Mouse (Mus musculus): ENCODE results near the gene Ear10. TPM values are rescaled to one million over a fixed set of nuclear protein-coding genes. Genes with fewer than 3 reads are reported as not detected.

The Ear10 gene
- polyA plus RNA-seq, 1 experiment from 2014 or later, result not detected

Other genes starting within 250 kb of the Ear10 start
- not detected in 2 replicates for gene Gm8165, start 246.4 kb downstream of the Ear10 start, polyA plus RNA-seq (2015; fragmentation: Nextera tagmentation; extraction: Ambion mirVana)
- gene Gm7324, start 225.7 kb downstream of the Ear10 start, polyA plus RNA-seq (2015; fragmentation: Nextera tagmentation; extraction: Ambion mirVana), result 0.91 and 1.2 TPM in 2 replicates
- not detected in 2 replicates for gene Gm16506, start 196.1 kb downstream of the Ear10 start, polyA plus RNA-seq (2015; fragmentation: Nextera tagmentation; extraction: Ambion mirVana)
- gene Gm6526, start 175.7 kb downstream of the Ear10 start, polyA plus RNA-seq (2015; fragmentation: Nextera tagmentation; extraction: Ambion mirVana), result not detected in 2 replicates
- gene Gm8180, start 138.8 kb downstream of the Ear10 start, polyA plus RNA-seq (2015; fragmentation: Nextera tagmentation; extraction: Ambion mirVana), result not detected in 2 replicates
- 1.4 TPM in 1 of 2 replicates, not detected in the other for gene Ear1, start 48.0 kb downstream of the Ear10 start, polyA plus RNA-seq (2015; fragmentation: Nextera tagmentation; extraction: Ambion mirVana)
- gene Gm8113, start 1.8 kb upstream of the Ear10 start, polyA plus RNA-seq (2015; fragmentation: Nextera tagmentation; extraction: Ambion mirVana), result 26.0 and 26.7 TPM in 2 replicates
- gene Ang5, start 33.5 kb upstream of the Ear10 start, polyA plus RNA-seq (2015; fragmentation: Nextera tagmentation; extraction: Ambion mirVana), result not detected in 2 replicates
- not detected in 2 replicates for gene Ang6, start 78.7 kb upstream of the Ear10 start, polyA plus RNA-seq (2015; fragmentation: Nextera tagmentation; extraction: Ambion mirVana)
- gene Ear2, start 179.1 kb upstream of the Ear10 start, polyA plus RNA-seq (2015; fragmentation: Nextera tagmentation; extraction: Ambion mirVana), result 7.5 and 12.8 TPM in 2 replicates
- not detected in 2 replicates for gene Gm3327, start 200.3 kb upstream of the Ear10 start, polyA plus RNA-seq (2015; fragmentation: Nextera tagmentation; extraction: Ambion mirVana)

All from lung, embryonic 16.5 days (tissue).